Mouse (Mus musculus) cerebellum, adult 9-10 months (tissue): ENCODE measurements around the gene Spata45.

Source experiments
- DNase-seq: peaks from one replicate; pipeline ENCODE4 v3.0.0; 2022

Spata45 gene

GRCm38 (mm10) chr1:191042106-191042505 lies 5.7 kb downstream of the Spata45 start:
- DNase-seq = no peak

DNA sequence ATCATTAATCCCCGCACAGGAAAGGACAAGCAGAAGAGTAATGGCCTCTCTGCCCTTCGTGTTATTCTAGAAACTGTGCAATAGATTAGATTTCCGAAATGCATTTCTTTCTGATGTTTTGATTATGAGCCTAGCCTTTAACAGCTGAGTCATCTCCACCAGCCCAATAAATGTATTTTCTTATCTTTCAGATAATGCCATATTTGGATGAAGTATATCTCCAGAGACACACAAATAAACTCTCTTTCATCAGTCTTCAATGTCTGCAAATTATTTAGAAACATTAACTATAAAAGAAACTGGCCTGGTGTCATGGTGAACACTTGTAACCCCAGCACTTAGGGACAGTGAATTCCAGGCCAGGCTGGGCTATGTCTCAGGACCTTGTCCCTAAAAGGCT lies 6.2 kb downstream of the Spata45 start:
- no peak for DNase-seq

- no peak for DNase-seq
Measured at GRCm38 (mm10) chr1:191045264-191045663, 8.8 kb downstream of the Spata45 start.

- no peak for DNase-seq
Measured at GRCm38 (mm10) chr1:191046231-191046824, 9.9 kb downstream of the Spata45 start.

GRCm38 (mm10) chr1:191053555-191053954 lies 17.1 kb downstream of the Spata45 start:
- DNase-seq = no peak

- no peak for DNase-seq
Measured at GRCm38 (mm10) chr1:191054870-191055532, 18.6 kb downstream of the Spata45 start.

GRCm38 (mm10) chr1:191055533-191055873 lies 19.1 kb downstream of the Spata45 start:
- DNase-seq = no peak

GRCm38 (mm10) chr1:191057461-191057860 lies 21.0 kb downstream of the Spata45 start:
- DNase-seq = no peak

DNA sequence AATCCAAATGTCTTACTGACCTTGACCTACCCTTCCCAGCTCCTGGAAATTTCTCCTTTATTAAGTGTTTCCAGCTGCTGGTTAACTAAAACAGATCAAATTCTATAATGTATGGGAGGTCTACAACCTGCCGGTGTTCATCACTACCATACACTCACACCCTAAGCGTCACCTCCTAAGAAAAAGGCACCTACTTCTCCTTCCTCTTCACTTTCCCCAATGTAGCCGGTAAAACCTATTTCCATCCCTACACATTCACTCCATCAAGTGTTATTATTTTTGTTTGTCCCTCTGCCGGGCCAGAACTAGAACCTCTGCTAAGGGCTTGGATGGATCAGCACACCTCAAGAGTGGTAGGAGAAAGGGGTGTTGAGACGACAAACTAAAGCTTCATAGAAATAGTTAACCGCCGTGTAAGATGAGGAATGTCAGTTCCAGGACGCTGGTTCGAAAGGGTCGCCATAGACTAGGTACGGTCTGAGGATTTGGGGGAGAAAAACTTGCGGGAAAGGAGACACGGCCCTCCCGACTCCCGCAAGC lies 25.9 kb downstream of the Spata45 start:
- no peak for DNase-seq

DNA sequence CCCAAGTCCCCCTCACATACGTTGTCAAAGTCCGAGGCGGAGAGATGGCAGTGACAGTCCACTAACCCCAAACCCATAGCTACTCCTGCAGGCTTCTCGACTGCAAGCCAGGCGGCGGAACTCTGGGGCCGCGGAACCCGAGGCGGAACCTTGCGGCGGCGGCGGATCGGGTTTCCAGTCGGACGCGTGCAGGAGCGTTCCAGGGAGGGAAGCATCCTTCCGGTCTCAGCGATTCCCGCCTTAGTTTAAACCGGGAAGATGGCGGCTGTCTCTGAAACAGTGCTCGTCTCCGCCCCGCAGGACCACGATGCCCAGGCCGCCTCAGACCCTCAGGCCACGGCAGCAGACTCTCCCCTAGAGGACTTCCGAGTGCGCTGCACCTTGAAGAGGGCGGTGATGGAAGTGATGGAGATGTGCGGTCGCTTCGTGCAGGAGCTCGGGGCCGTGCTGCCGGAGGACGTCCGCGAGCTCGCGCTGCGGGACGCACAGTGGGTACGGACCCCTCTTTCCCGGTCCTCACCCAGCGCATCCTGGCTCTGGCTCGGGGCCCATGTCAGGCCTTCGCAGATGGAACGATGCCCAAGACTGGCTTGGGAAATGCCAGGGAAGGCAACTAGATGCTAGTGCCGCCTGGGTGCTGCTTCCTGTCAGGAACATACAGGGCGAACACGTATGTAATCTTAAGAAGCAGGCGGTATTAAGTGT lies 26.5 kb downstream of the Spata45 start, which contains the start of the genes Tatdn3 and Nsl1:
Tatdn3 (minus strand) TSS at position 152 of the 705 bp plus-strand sequence.
Nsl1 (plus strand) TSS at position 232 of the 705 bp plus-strand sequence.
- DNase-seq = peak; percentile 90

DNA sequence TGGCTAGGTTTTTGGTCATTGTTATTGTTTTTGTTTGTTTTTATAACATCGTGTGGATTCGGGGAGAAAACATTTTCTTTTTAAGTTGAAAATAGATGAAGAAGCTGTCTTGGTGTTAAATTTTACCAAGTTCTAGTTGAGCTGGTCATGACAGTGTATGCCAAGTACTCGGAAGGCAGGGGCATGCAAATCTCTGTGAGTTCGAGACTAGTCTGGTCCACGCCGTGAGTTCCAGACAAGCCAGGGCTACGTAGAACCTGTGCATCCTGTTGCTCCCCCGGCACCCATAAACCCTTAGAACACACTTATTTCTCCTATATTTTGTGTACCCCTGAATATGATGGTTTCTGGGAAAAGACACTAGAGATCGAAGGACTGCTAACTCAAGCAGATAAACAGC lies 27.3 kb downstream of the Spata45 start:
- no peak for DNase-seq

GRCm38 (mm10) chr1:191064535-191064934 lies 28.1 kb downstream of the Spata45 start:
- DNase-seq = no peak

DNA sequence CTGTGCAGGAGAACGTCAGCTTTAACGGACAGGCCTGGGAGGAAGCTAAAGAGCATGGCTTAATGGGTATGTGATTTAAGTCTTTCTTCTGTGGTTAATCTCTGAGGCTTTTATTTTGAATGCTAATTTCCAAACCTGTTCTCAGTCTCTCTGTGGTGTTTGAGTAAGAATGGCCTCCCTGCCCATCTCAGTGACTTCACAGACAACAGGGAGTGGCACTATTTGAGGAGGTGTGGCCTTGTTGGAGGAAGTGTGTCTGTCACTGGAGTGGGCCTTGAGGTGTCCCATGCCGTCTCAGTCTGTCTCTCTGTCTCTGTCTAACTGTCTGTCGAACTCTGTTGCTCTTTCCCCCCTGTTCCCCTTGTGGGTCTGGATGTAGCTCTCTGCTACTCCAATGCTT lies 28.7 kb downstream of the Spata45 start:
- no peak for DNase-seq

DNA sequence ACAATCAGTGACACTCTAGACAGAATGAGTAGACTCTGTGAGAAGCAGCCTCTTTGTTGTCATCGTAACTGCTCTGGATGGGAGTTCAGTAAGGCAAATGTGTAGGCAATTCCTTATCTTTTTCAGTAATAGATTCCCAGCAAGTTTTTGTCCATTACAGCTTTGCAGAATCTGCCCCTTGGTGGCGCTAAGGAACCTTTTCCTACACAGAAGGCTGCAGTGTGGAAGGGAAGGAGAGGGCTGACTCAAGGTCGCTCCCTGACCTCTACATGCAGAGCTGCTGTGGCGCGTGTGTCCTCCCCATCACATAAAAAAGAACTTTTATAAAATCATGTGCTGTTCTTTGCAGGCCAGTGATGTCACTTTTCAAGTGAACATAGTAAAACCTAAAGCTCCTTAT lies 31.9 kb downstream of the Spata45 start:
- no peak for DNase-seq

GRCm38 (mm10) chr1:191070259-191070658 lies 33.8 kb downstream of the Spata45 start:
- no peak for DNase-seq

- no peak for DNase-seq
Measured at GRCm38 (mm10) chr1:191071613-191072012, 35.2 kb downstream of the Spata45 start.

- DNase-seq = no peak
Measured at GRCm38 (mm10) chr1:191072329-191072913, 36.0 kb downstream of the Spata45 start.

DNA sequence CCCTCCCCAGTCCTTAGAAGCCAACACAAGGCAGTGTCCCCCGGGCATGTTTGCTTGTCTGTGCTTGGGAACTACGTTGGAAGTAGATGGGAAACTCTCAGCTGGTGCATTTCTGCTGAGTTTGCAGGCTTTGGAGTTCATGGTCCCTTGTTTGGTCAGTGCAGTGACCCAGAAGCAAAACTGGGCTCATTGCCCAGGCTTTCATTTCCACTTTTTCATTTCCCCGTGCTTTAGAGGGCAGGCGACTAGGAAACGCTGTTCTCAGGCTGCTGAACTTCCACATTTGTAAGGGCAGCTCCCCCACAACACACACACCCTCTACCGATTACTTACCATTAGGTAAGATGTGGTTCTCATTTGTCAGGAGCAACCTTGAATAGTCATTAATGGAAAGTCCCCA lies 36.6 kb downstream of the Spata45 start:
- DNase-seq = no peak

GRCm38 (mm10) chr1:191073486-191073885 lies 37.0 kb downstream of the Spata45 start:
- DNase-seq = no peak

- DNase-seq = peak; percentile 50
Measured at GRCm38 (mm10) chr1:191075199-191075883, 38.9 kb downstream of the Spata45 start.

GRCm38 (mm10) chr1:191083230-191083629 lies 46.8 kb downstream of the Spata45 start:
- DNase-seq = no peak

- no peak for DNase-seq
Measured at GRCm38 (mm10) chr1:191084951-191085559, 48.6 kb downstream of the Spata45 start.
